8 mouse cellular contexts compared by ENCODE assay signal in genomic region chr17:33991788-33992664, GRCm38 (mm10). TPM values are rescaled to one million over a fixed set of nuclear protein-coding genes. Genes with fewer than 3 reads are reported as not detected.
DNase-seq lines count a peak whose midpoint lies in the region; ATAC-seq and TF ChIP-seq lines count a peak whose summit lies in the region.

No protein-coding gene starts in this region.

- no peaks in the 10 kb centered on the region for H3K36me3 ChIP-seq in MEL (ENCODE audit: control insufficient read depth in 1 of 2, insufficient read depth in 2 of 2, low read length in 2 of 2)
- H3K36me3 ChIP-seq in forebrain, embryonic 16.5 days (ENCODE audit: control insufficient read depth, insufficient read depth), result no peaks in the 10 kb centered on the region
- H3K36me3 ChIP-seq in limb, embryonic 10.5 days, result no peaks in the 10 kb centered on the region

- H3K9ac ChIP-seq in MEL (ENCODE audit: control insufficient read depth, low read depth, low read length, poor library complexity, severe bottlenecking), result peak overlapping the region; percentile 45
- H3K9ac ChIP-seq in forebrain, embryonic 16.5 days (replicated peaks; ENCODE audit: low read depth, low read length), result no peak overlapping the region

- ATAC-seq in forebrain, embryonic 16.5 days, result 0 out of 2 replicates have a peak, but pooled peaks have one; percentile 40

- no peaks in the 10 kb centered on the region for H3K79me2 ChIP-seq in MEL (ENCODE audit: control insufficient read depth, insufficient read depth, low read length, poor library complexity)

- peak; percentile 20; the same call in 1 of the 2 replicates for TF ChIP-seq RAD21 in MEL (IDR thresholded peaks at IDR 0.05; ENCODE audit: low read depth, low read length)

- TF ChIP-seq EP300 in MEL (IDR thresholded peaks at IDR 0.05; ENCODE audit: low read depth in 1 of 2, low read length in 2 of 2), result no peak

- no peak overlapping the region for H3K27ac ChIP-seq in MEL (ENCODE audit: control insufficient read depth, low read depth, low read length)
- H3K27ac ChIP-seq in forebrain, embryonic 16.5 days (ENCODE audit: low read length), result no peak overlapping the region
- H3K27ac ChIP-seq in limb, embryonic 10.5 days, result no peak overlapping the region

- WGBS in forebrain, embryonic 16.5 days, result 31% methylated on average over 10 of the region's 10 CpGs
- WGBS in limb, embryonic 10.5 days, result 34% methylated on average over 10 of the region's 10 CpGs

- peak; percentile 65 to 68 for DNase-seq in layer of hippocampus, postnatal 10 days (ENCODE audit: low spot score in 2 of 2)
- DNase-seq in layer of hippocampus, adult 8-10 months (ENCODE audit: low spot score in 2 of 2), result no peak
- peak; percentile 87 for DNase-seq in MEL (ENCODE audit: low read depth, low spot score)
- DNase-seq in cerebellum, adult 11-12 months, result peak; percentile 30
- DNase-seq in limb, embryonic 10.5 days (ENCODE audit: low spot score), result peak; percentile 75
- peak; percentile 92 for DNase-seq in naive thymus-derived CD4-positive, alpha-beta T cell, adult 2 months (ENCODE audit: low read depth)
- peak; percentile 62 for DNase-seq in thymus, postnatal 14 days

- H3K4me3 ChIP-seq in MEL (ENCODE audit: control insufficient read depth in 1 of 2, insufficient read depth in 1 of 2, low read depth in 2 of 2, low read length in 2 of 2), result peak overlapping the region; percentile 29 to 34; a peak in 2 of 4 replicates
- no peak overlapping the region for H3K4me3 ChIP-seq in forebrain, embryonic 16.5 days (replicated peaks; ENCODE audit: low read length)
- no peak overlapping the region for H3K4me3 ChIP-seq in limb, embryonic 10.5 days

- no peaks in the 10 kb centered on the region for H3K4me1 ChIP-seq in MEL (ENCODE audit: control insufficient read depth in 1 of 2, insufficient read depth in 2 of 2, low read length in 2 of 2)
- H3K4me1 ChIP-seq in forebrain, embryonic 16.5 days (replicated peaks; ENCODE audit: control insufficient read depth, insufficient read depth, low read length), result no peaks in the 10 kb centered on the region
- no peaks in the 10 kb centered on the region for H3K4me1 ChIP-seq in limb, embryonic 10.5 days

- H3K9me3 ChIP-seq in MEL (replicated peaks; ENCODE audit: insufficient read depth, low read length), result no peaks in the 10 kb centered on the region
- no peaks in the 10 kb centered on the region for H3K9me3 ChIP-seq in forebrain, embryonic 16.5 days (ENCODE audit: control insufficient read depth, low read length)
- H3K9me3 ChIP-seq in limb, embryonic 10.5 days (replicated peaks), result no peaks in the 10 kb centered on the region

- H3K4me2 ChIP-seq in forebrain, embryonic 16.5 days (ENCODE audit: low read length), result no peak overlapping the region

- TF ChIP-seq POLR2A in MEL (IDR thresholded peaks at IDR 0.05; ENCODE audit: control insufficient read depth in 1 of 2, insufficient read depth in 1 of 2, low read depth in 1 of 2, low read length in 2 of 2, poor library complexity in 1 of 2), result no peak

- TF ChIP-seq CTCF in MEL (IDR thresholded peaks at IDR 0.05 in 2 of 3, conservative IDR thresholded peaks at IDR 0.05 in 1 of 3; ENCODE audit: control insufficient read depth in 1 of 3, insufficient read depth in 1 of 3, low read depth in 2 of 3, low read length in 3 of 3, poor library complexity in 1 of 3, severe bottlenecking in 1 of 3), result peak; percentile 53 to 68 (median 63)

- H3K27me3 ChIP-seq in MEL (ENCODE audit: control insufficient read depth in 1 of 2, insufficient read depth in 2 of 2, low read length in 2 of 2), result no peaks in the 10 kb centered on the region; a peak in 1 of 4 replicates
- 0 out of 2 replicates have a peak, but pooled peaks cover 4% of the 10 kb centered on the region for H3K27me3 ChIP-seq in forebrain, embryonic 16.5 days (replicated peaks; ENCODE audit: control insufficient read depth, insufficient read depth, low read length)
- H3K27me3 ChIP-seq in limb, embryonic 10.5 days (ENCODE audit: low read depth, poor library complexity, severe bottlenecking), result peaks cover 3% of the 10 kb centered on the region

TF ChIP-seq in MEL, 35 proteins besides CTCF, POLR2A, EP300 and RAD21:
- peak; percentile 64 for TF ChIP-seq ZNF384 (IDR thresholded peaks at IDR 0.05; ENCODE audit: low read depth, low read length)
- TF ChIP-seq USF1 (IDR thresholded peaks at IDR 0.05; ENCODE audit: low read depth, low read length), result peak; percentile 88
- TF ChIP-seq MAX (IDR thresholded peaks at IDR 0.05; ENCODE audit: low read length), result peak; percentile 72
- TF ChIP-seq MXI1 (IDR thresholded peaks at IDR 0.05; ENCODE audit: low read depth, low read length), result peak; percentile 63; the same call in 1 of the 2 replicates
- TF ChIP-seq SMC3 (IDR thresholded peaks at IDR 0.05; ENCODE audit: low read depth, low read length), result peak; percentile 36
- TF ChIP-seq SIN3A (IDR thresholded peaks at IDR 0.05; ENCODE audit: low read length), result no peak
- peak; percentile 58; the same call in 1 of the 2 replicates for TF ChIP-seq MYC (IDR thresholded peaks at IDR 0.05; ENCODE audit: low read depth, low read length)
- no peak for TF ChIP-seq GATA1 (IDR thresholded peaks at IDR 0.05; ENCODE audit: low read depth, low read length)
- peak in 1 of 2 experiments; percentile 74; a peak in 1 of 4 replicates for TF ChIP-seq USF2 (IDR thresholded peaks at IDR 0.05; ENCODE audit: borderline replicate concordance in 1 of 2, insufficient read depth in 1 of 2, low read depth in 1 of 2, low read length in 2 of 2)
TF ChIP-seq in MEL: peak in this region for 7.

RNA-seq across cellular contexts. Expression of gene H2-K1, which starts 8.1 kb away (rescaled TPM):
- total RNA-seq in layer of hippocampus, postnatal 10 days (2021), result 10 to 100 TPM; 11.1 to 14.3 TPM
- 100 to 1,000 TPM in 1 of 4 experiments, 10 to 100 TPM in 3; 29.6 to 138 (median 63.9) TPM for total RNA-seq in layer of hippocampus, adult 8-10 months (2022)
- total RNA-seq in MEL (2012; rRNA removed), result 81.1 and 87.9 TPM in 2 replicates
- polyA plus RNA-seq in MEL (2012; ENCODE audit: insufficient read depth in 1 of 2, insufficient read length in 2 of 2, low read depth in 1 of 2, low replicate concordance in 2 of 2, missing spikeins in 1 of 2), result 100 to 1,000 TPM in 1 of 2 experiments, not detected in 1; 113 TPM
- polyA plus RNA-seq in forebrain, embryonic 16.5 days (2015; fragmentation: Nextera tagmentation; extraction: Ambion mirVana), result 9.4 and 9.9 TPM in 2 replicates
- polyA plus RNA-seq in limb, embryonic 10.5 days (2016; fragmentation: Nextera tagmentation; extraction: Ambion mirVana), result 2.9 and 4.7 TPM in 2 replicates

RNA-seq across cellular contexts. Expression of gene Ring1, which starts 32.5 kb away (rescaled TPM):
- 10 to 100 TPM; 27.8 to 34.2 TPM for total RNA-seq in layer of hippocampus, postnatal 10 days (2021)
- total RNA-seq in layer of hippocampus, adult 8-10 months (2022), result 10 to 100 TPM; 34.8 to 44.1 (median 42.7) TPM
- 12.4 and 18.3 TPM in 2 replicates for total RNA-seq in MEL (2012; rRNA removed)
- 10 to 100 TPM in 1 of 2 experiments, not detected in 1; 28.4 TPM for polyA plus RNA-seq in MEL (2012; ENCODE audit: insufficient read depth in 1 of 2, insufficient read length in 2 of 2, low read depth in 1 of 2, low replicate concordance in 2 of 2, missing spikeins in 1 of 2)
- 16.0 and 20.4 TPM in 2 replicates for polyA plus RNA-seq in forebrain, embryonic 16.5 days (2015; fragmentation: Nextera tagmentation; extraction: Ambion mirVana)
- 11.8 and 15.0 TPM in 2 replicates for polyA plus RNA-seq in limb, embryonic 10.5 days (2016; fragmentation: Nextera tagmentation; extraction: Ambion mirVana)

RNA-seq across cellular contexts. Expression of gene H2-Ke6, which starts 35.8 kb away (rescaled TPM):
- total RNA-seq in layer of hippocampus, postnatal 10 days (2021), result 10 to 100 TPM; 48.6 to 51.6 TPM
- 10 to 100 TPM; 57.9 to 62.2 (median 58.3) TPM for total RNA-seq in layer of hippocampus, adult 8-10 months (2022)
- 19.6 and 24.1 TPM in 2 replicates for total RNA-seq in MEL (2012; rRNA removed)
- polyA plus RNA-seq in MEL (2012; ENCODE audit: insufficient read depth in 1 of 2, insufficient read length in 2 of 2, low read depth in 1 of 2, low replicate concordance in 2 of 2, missing spikeins in 1 of 2), result 10 to 100 TPM in 1 of 2 experiments, not detected in 1; 34.4 TPM
- 63.9 and 65.4 TPM in 2 replicates for polyA plus RNA-seq in forebrain, embryonic 16.5 days (2015; fragmentation: Nextera tagmentation; extraction: Ambion mirVana)
- polyA plus RNA-seq in limb, embryonic 10.5 days (2016; fragmentation: Nextera tagmentation; extraction: Ambion mirVana), result 25.9 and 33.7 TPM in 2 replicates

RNA-seq across cellular contexts. Expression of gene Rps18, which starts 36.2 kb away (rescaled TPM):
- total RNA-seq in layer of hippocampus, postnatal 10 days (2021), result 100 to 1,000 TPM; 453 to 457 TPM
- 100 to 1,000 TPM; 273 to 401 (median 339) TPM for total RNA-seq in layer of hippocampus, adult 8-10 months (2022)
- total RNA-seq in MEL (2012; rRNA removed), result 252 and 286 TPM in 2 replicates
- 1,000 to 10,000 TPM in 1 of 2 experiments, not detected in 1; 1,183 TPM for polyA plus RNA-seq in MEL (2012; ENCODE audit: insufficient read depth in 1 of 2, insufficient read length in 2 of 2, low read depth in 1 of 2, low replicate concordance in 2 of 2, missing spikeins in 1 of 2)
- polyA plus RNA-seq in forebrain, embryonic 16.5 days (2015; fragmentation: Nextera tagmentation; extraction: Ambion mirVana), result 811 and 837 TPM in 2 replicates
- polyA plus RNA-seq in limb, embryonic 10.5 days (2016; fragmentation: Nextera tagmentation; extraction: Ambion mirVana), result 1,605 and 1,760 TPM in 2 replicates

RNA-seq across cellular contexts. Expression of gene Vps52, which starts 36.4 kb away (rescaled TPM):
- 10 to 100 TPM; 80.4 to 81.7 TPM for total RNA-seq in layer of hippocampus, postnatal 10 days (2021)
- total RNA-seq in layer of hippocampus, adult 8-10 months (2022), result 10 to 100 TPM; 81.4 to 91.3 (median 81.9) TPM
- 20.6 and 23.6 TPM in 2 replicates for total RNA-seq in MEL (2012; rRNA removed)
- 10 to 100 TPM in 1 of 2 experiments, not detected in 1; 40.7 TPM for polyA plus RNA-seq in MEL (2012; ENCODE audit: insufficient read depth in 1 of 2, insufficient read length in 2 of 2, low read depth in 1 of 2, low replicate concordance in 2 of 2, missing spikeins in 1 of 2)
- 79.5 and 81.0 TPM in 2 replicates for polyA plus RNA-seq in forebrain, embryonic 16.5 days (2015; fragmentation: Nextera tagmentation; extraction: Ambion mirVana)
- polyA plus RNA-seq in limb, embryonic 10.5 days (2016; fragmentation: Nextera tagmentation; extraction: Ambion mirVana), result 49.8 and 50.3 TPM in 2 replicates

Comparison
In these comparisons a context has a peak if more than half of its experiments do, and no peak if none do; other contexts are left out.
1. DNase-seq: peak in layer of hippocampus, postnatal 10 days (2 of 2), MEL (single experiment), cerebellum, adult 11-12 months (single experiment), limb, embryonic 10.5 days (single experiment), naive thymus-derived CD4-positive, alpha-beta T cell, adult 2 months (single experiment) and thymus, postnatal 14 days (single experiment); none in layer of hippocampus, adult 8-10 months (0 of 2).
2. H3K4me3 ChIP-seq: peak in MEL (2 of 2); none in forebrain, embryonic 16.5 days (single experiment) and limb, embryonic 10.5 days (single experiment).